Mouse (Mus musculus) urinary bladder, postnatal 14 days (tissue): ENCODE data around the gene Adam12.
A peak's percentile ranks its signal among the peaks of the same experiment; 100 is the strongest.

Experiments used
- DNase-seq: peaks from one replicate; pipeline ENCODE4 v3.0.0; 2021; ENCODE audit warnings: low spot score

The Adam12 gene

GRCm38 (mm10) chr7:133863684-133864083, 368.3 kb downstream of the Adam12 start:
- no peak for DNase-seq

GRCm38 (mm10) chr7:133863151-133863550, 368.8 kb downstream of the Adam12 start:
- no peak for DNase-seq

GRCm38 (mm10) chr7:133862723-133863122, 369.2 kb downstream of the Adam12 start:
- no peak for DNase-seq

GRCm38 (mm10) chr7:133862233-133862632, 369.7 kb downstream of the Adam12 start:
- no peak for DNase-seq

- no peak for DNase-seq
Observed at GRCm38 (mm10) chr7:133859548-133859947, 372.4 kb downstream of the Adam12 start.

GRCm38 (mm10) chr7:133858506-133858905, 373.4 kb downstream of the Adam12 start:
- no peak for DNase-seq

GRCm38 (mm10) chr7:133856278-133856677, 375.7 kb downstream of the Adam12 start:
- DNase-seq: peak; percentile 69

GRCm38 (mm10) chr7:133850735-133851134, 381.2 kb downstream of the Adam12 start:
- DNase-seq: no peak

- DNase-seq: no peak
Observed at GRCm38 (mm10) chr7:133848180-133848579, 383.8 kb downstream of the Adam12 start.

- peak; percentile 28 for DNase-seq
Observed at GRCm38 (mm10) chr7:133847175-133847574, 384.8 kb downstream of the Adam12 start.

GRCm38 (mm10) chr7:133842079-133842478, 389.9 kb downstream of the Adam12 start:
- DNase-seq: no peak

- DNase-seq: no peak
Observed at GRCm38 (mm10) chr7:133839546-133839945, 392.4 kb downstream of the Adam12 start.
